Mouse (Mus musculus): ENCODE data around the gene Gpnmb. TPM values are rescaled to one million over a fixed set of nuclear protein-coding genes. Genes with fewer than 3 reads are reported as not detected.

Gpnmb gene
- polyA plus RNA-seq (2015; fragmentation: Nextera tagmentation; extraction: Ambion mirVana): 0.36 and 0.47 TPM in 2 replicates

DNA sequence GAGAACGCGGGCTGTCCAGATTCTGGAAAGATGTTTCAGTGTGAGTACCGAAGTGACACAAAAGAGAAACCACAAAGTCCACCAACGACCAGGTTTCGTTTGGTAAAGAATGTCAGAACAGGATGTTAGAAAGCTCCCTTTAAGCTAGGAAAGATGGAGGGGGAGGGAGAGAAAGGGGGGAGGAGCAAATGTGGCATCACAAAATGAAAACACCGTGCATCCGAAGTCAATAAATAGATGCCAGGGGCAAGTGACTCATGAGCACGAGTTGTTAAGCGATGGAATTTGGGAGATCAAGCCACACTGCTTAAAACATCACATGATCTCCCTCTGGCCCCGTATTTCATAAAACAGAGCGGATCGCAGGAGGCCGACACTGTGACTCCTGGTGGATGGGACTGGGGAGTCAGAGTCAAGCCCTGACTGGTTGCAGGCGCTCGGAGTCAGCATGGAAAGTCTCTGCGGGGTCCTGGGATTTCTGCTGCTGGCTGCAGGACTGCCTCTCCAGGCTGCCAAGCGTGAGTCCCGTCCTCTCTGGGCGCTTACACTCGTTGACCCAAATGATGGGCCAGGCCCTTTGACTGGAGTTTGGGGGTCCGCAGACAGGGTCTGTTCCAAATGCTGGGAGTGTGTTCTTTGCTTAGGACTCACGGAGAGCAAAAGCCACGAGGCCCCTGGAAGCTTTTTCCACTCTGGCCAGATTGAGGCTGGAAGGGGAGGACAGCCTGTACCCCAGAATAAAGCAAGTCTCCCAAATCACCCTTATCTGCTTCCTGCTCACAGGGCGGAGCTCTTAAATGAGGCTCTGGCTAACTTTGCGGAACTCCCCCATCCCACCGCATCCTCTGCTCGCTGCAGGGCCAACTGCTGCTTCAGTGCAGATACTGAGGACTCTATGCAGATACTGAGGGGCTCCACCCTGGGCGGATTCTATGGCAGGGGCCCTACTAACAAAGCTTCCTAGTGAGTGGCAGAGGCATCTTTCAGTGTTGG, at the start of gene Gpnmb:
Gene Gpnmb, plus strand, starts transcription at position 272 of the 993 bp plus-strand sequence.
- H3K9ac ChIP-seq (ENCODE audit: low read depth, low read length): 0 out of 2 replicates have a peak within 1 kb of the TSS, but pooled peaks have one; percentile 27
- no peak within 1 kb of the TSS for H3K27ac ChIP-seq
- H3K9me3 ChIP-seq (replicated peaks; ENCODE audit: low read length): no peaks in the 10 kb centered on the region
- WGBS: 35% methylated on average over 28 of the region's 28 CpGs
- H3K4me2 ChIP-seq (ENCODE audit: low read length): peak within 1 kb of the TSS; percentile 42
- no peak for TF ChIP-seq CTCF (IDR thresholded peaks at IDR 0.05; ENCODE audit: low read depth)
- ATAC-seq (replicated peaks; ENCODE audit: low FRiP score, low read depth) (no peak), DNase-seq (ENCODE audit: low spot score) (peak; percentile 36)
- H3K27me3 ChIP-seq (ENCODE audit: insufficient read depth, low read length): no peaks in the 10 kb centered on the region
- no peaks in the 10 kb centered on the region for H3K4me1 ChIP-seq (replicated peaks; ENCODE audit: insufficient read depth, low read length)
- H3K4me3 ChIP-seq (replicated peaks; ENCODE audit: low read depth, low read length): no peak within 1 kb of the TSS; the same call in 1 of the 2 replicates
- H3K36me3 ChIP-seq (ENCODE audit: insufficient read depth, low read length): no peaks in the 10 kb centered on the region

- no peak for ATAC-seq (replicated peaks; ENCODE audit: low FRiP score, low read depth)
- WGBS: 89% methylated on average over 5 of the region's 5 CpGs
These were observed 46.4 kb upstream of the Gpnmb start for GRCm38 (mm10) chr6:48989971-48990370.

DNA sequence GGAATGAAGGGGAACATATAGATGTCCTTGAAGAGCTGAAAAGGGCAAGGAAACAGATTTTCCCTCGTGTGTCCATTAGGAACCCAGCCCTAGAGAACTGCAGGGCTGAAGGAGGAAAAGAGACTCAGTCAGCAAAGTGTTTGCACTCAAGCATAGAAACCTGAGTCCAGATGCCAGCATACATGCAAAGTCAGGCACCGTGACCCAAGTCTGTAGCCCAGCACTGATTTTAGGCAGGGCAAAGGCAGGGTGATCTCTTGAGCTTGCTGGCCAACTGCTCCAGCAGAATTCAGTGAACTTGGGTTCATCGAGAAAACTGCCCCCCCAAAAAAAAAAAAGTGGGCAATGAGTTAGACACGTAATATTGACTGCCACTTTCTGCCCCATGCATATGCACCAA, 44.4 kb upstream of the Gpnmb start:
- Histone ChIP-seq H3K4me3 (replicated peaks; ENCODE audit: low read depth, low read length) (no peak overlapping the region), H3K9me3 (replicated peaks; ENCODE audit: low read length) (no peaks in the 10 kb centered on the region), H3K27me3 (ENCODE audit: insufficient read depth, low read length) (no peaks in the 10 kb centered on the region), H3K27ac (no peak overlapping the region), H3K36me3 (ENCODE audit: insufficient read depth, low read length) (no peaks in the 10 kb centered on the region), H3K4me2 (ENCODE audit: low read length) (no peak overlapping the region), H3K9ac (ENCODE audit: low read depth, low read length) (no peak overlapping the region), H3K4me1 (replicated peaks; ENCODE audit: insufficient read depth, low read length) (no peaks in the 10 kb centered on the region)
- WGBS: 57% methylated on average over 4 of the region's 4 CpGs
- peak; percentile 8 for DNase-seq (ENCODE audit: low spot score)
- TF ChIP-seq CTCF (IDR thresholded peaks at IDR 0.05; ENCODE audit: low read depth): no peak
- ATAC-seq (replicated peaks; ENCODE audit: low FRiP score, low read depth): 0 out of 2 replicates have a peak, but pooled peaks have one; percentile 40

More at GRCm38 (mm10) chr6:48989971-48990370, 46.4 kb upstream of the Gpnmb start:
- no peak overlapping the region for H3K4me3 ChIP-seq (replicated peaks; ENCODE audit: low read depth, low read length)
- no peak for DNase-seq (ENCODE audit: low spot score)
- H3K27ac ChIP-seq: no peak overlapping the region
- TF ChIP-seq CTCF (IDR thresholded peaks at IDR 0.05; ENCODE audit: low read depth): no peak
- H3K4me2 ChIP-seq (ENCODE audit: low read length): no peak overlapping the region
- no peaks in the 10 kb centered on the region for H3K36me3 ChIP-seq (ENCODE audit: insufficient read depth, low read length)
- H3K27me3 ChIP-seq (ENCODE audit: insufficient read depth, low read length): no peaks in the 10 kb centered on the region
- H3K9me3 ChIP-seq (replicated peaks; ENCODE audit: low read length): no peaks in the 10 kb centered on the region
- H3K4me1 ChIP-seq (replicated peaks; ENCODE audit: insufficient read depth, low read length): no peaks in the 10 kb centered on the region
- no peak overlapping the region for H3K9ac ChIP-seq (ENCODE audit: low read depth, low read length)

GRCm38 (mm10) chr6:48998186-48998585, 38.2 kb upstream of the Gpnmb start:
- no peak overlapping the region for H3K9ac ChIP-seq (ENCODE audit: low read depth, low read length)
- H3K36me3 ChIP-seq (ENCODE audit: insufficient read depth, low read length): no peaks in the 10 kb centered on the region
- DNase-seq (ENCODE audit: low spot score) (no peak), ATAC-seq (replicated peaks; ENCODE audit: low FRiP score, low read depth) (no peak)
- no peak overlapping the region for H3K4me3 ChIP-seq (replicated peaks; ENCODE audit: low read depth, low read length)
- WGBS: 48% methylated on average over 6 of the region's 6 CpGs
- H3K4me2 ChIP-seq (ENCODE audit: low read length): no peak overlapping the region
- no peak for TF ChIP-seq CTCF (IDR thresholded peaks at IDR 0.05; ENCODE audit: low read depth)
- H3K9me3 ChIP-seq (replicated peaks; ENCODE audit: low read length): no peaks in the 10 kb centered on the region
- no peaks in the 10 kb centered on the region for H3K27me3 ChIP-seq (ENCODE audit: insufficient read depth, low read length)
- no peak overlapping the region for H3K27ac ChIP-seq
- no peaks in the 10 kb centered on the region for H3K4me1 ChIP-seq (replicated peaks; ENCODE audit: insufficient read depth, low read length)

DNA sequence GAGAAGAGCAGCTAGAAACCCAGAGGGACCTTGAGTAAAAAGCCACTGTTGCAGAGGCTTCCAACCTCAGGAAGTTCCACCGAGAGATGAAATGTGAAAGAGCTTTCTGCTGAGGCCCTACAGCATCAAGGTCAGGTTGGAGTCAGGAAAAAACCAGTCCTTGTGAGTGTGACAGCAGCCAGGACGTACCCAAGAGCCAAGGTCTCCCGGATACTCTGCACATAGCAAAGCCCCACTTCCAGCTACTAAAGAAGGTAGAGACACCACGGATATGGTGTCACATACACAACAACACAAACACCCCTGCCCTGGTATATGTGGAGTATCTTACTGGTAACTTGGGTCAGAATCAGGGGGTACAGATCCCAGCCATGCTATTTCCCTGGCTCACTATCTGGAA, 37.5 kb upstream of the Gpnmb start:
- H3K36me3 ChIP-seq (ENCODE audit: insufficient read depth, low read length): no peaks in the 10 kb centered on the region
- H3K4me1 ChIP-seq (replicated peaks; ENCODE audit: insufficient read depth, low read length): no peaks in the 10 kb centered on the region
- ATAC-seq (replicated peaks; ENCODE audit: low FRiP score, low read depth): no peak
- no peak for DNase-seq (ENCODE audit: low spot score)
- no peak for TF ChIP-seq CTCF (IDR thresholded peaks at IDR 0.05; ENCODE audit: low read depth)
- H3K4me3 ChIP-seq (replicated peaks; ENCODE audit: low read depth, low read length): no peak overlapping the region
- no peaks in the 10 kb centered on the region for H3K9me3 ChIP-seq (replicated peaks; ENCODE audit: low read length)
- H3K9ac ChIP-seq (ENCODE audit: low read depth, low read length): no peak overlapping the region
- H3K27ac ChIP-seq: no peak overlapping the region
- 84% methylated on average over 4 of the region's 4 CpGs for WGBS
- no peaks in the 10 kb centered on the region for H3K27me3 ChIP-seq (ENCODE audit: insufficient read depth, low read length)
- H3K4me2 ChIP-seq (ENCODE audit: low read length): no peak overlapping the region

DNA sequence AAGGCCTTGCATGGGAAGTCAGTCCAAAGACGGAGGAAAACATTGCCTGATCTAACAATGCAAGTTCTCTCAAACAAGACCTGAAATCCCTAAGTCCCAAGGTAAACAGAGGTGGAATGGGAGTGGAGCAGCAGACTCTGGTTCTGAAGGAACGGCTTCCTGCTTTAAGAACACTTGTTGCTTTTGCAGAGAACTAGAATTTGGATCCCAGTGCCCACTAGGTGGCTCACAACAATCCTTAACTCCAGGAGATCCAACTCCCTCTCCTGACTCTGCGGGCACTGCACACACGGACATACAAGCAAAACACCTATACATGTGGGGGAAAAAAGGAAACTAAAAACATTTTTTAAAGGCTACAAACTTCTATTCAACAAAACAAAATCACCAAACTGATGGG, 33.0 kb upstream of the Gpnmb start:
- Histone ChIP-seq H3K9me3 (replicated peaks; ENCODE audit: low read length) (no peaks in the 10 kb centered on the region), H3K36me3 (ENCODE audit: insufficient read depth, low read length) (no peaks in the 10 kb centered on the region), H3K9ac (ENCODE audit: low read depth, low read length) (no peak overlapping the region), H3K27me3 (ENCODE audit: insufficient read depth, low read length) (no peaks in the 10 kb centered on the region), H3K4me3 (replicated peaks; ENCODE audit: low read depth, low read length) (no peak overlapping the region), H3K4me2 (ENCODE audit: low read length) (no peak overlapping the region), H3K27ac (no peak overlapping the region), H3K4me1 (replicated peaks; ENCODE audit: insufficient read depth, low read length) (0 out of 2 replicates have a peak, but pooled peaks cover 3% of the 10 kb centered on the region)
- TF ChIP-seq CTCF (IDR thresholded peaks at IDR 0.05; ENCODE audit: low read depth): peak; percentile 56
- DNase-seq (ENCODE audit: low spot score): peak; percentile 26
- WGBS: 31% methylated on average over 4 of the region's 4 CpGs
- ATAC-seq (replicated peaks; ENCODE audit: low FRiP score, low read depth): no peak
